Mouse (Mus musculus) heart, embryonic 10.5 days (tissue): ENCODE measurements around the gene Klrg1. TPM values are rescaled to one million over a fixed set of nuclear protein-coding genes. Genes with fewer than 3 reads are reported as not detected.

Source experiments
- DNase-seq: peaks from one replicate; pipeline ENCODE4 v3.0.0-alpha.2; 2017; ENCODE audit warnings: low spot score
- H3K27ac ChIP-seq: fragments of 300-500 bp; sonication (generic); 2 replicates; pipeline ENCODE4 v1.5.1; 2016; ENCODE audit warnings: mild to moderate bottlenecking
- H3K27me3 ChIP-seq: fragments of 300-500 bp; sonication (generic); 2 replicates; pipeline ENCODE4 v1.6.1; 2016; ENCODE audit warnings: mild to moderate bottlenecking; ENCODE audit not compliant: poor library complexity, insufficient read depth, severe bottlenecking
- H3K36me3 ChIP-seq: fragments of 300-500 bp; sonication (generic); 2 replicates; pipeline ENCODE4 v1.6.1; 2016; ENCODE audit warnings: mild to moderate bottlenecking, moderate library complexity
- H3K4me1 ChIP-seq: fragments of 300-500 bp; sonication (generic); 2 replicates; pipeline ENCODE4 v1.6.1; 2016; ENCODE audit warnings: mild to moderate bottlenecking
- H3K4me3 ChIP-seq: fragments of 300-500 bp; sonication (generic); 2 replicates; pipeline ENCODE4 v1.5.1; 2016; ENCODE audit warnings: mild to moderate bottlenecking, moderate library complexity
- H3K9me3 ChIP-seq: fragments of 300-500 bp; sonication (generic); 2 replicates; pipeline ENCODE4 v1.6.1; 2016; ENCODE audit warnings: mild to moderate bottlenecking, moderate library complexity
- WGBS: fragments of 180-500 bp; shearing (Covaris S2); methylation state at CpG from one replicate; pipeline ENCODE4 v1.1.7; 2016; 5-methylcytosine and 5-hydroxymethylcytosine counted together
- polyA plus RNA-seq: library from polyadenylated mRNA; unstranded; fragments of >200 nt; fragmentation: Nextera tagmentation; extraction: Ambion mirVana; gene quantifications from 2 replicates; pipeline ENCODE4 v1.2.1, GENCODE M21; 2016

Klrg1 gene
- polyA plus RNA-seq, 1 experiment from 2014 or later = not detected

GRCm38 (mm10) chr6:122289313-122289712 is 6.6 kb upstream of the Klrg1 start:
- 75% methylated on average over 1 of the region's 1 CpGs for WGBS
- Histone ChIP-seq H3K4me1 (0 out of 2 replicates have a peak, but pooled peaks cover 4% of the 10 kb centered on the region), H3K27ac (no peak overlapping the region), H3K27me3 (no peaks in the 10 kb centered on the region), H3K4me3 (no peak overlapping the region), H3K36me3 (no peaks in the 10 kb centered on the region), H3K9me3 (no peaks in the 10 kb centered on the region)
- DNase-seq = no peak

- no peaks in the 10 kb centered on the region for H3K36me3 ChIP-seq
- H3K4me3 ChIP-seq = no peak overlapping the region
- H3K27me3 ChIP-seq = no peaks in the 10 kb centered on the region
- DNase-seq = no peak
- H3K9me3 ChIP-seq = no peaks in the 10 kb centered on the region
- WGBS = 61% methylated on average over 1 of the region's 1 CpGs
- H3K27ac ChIP-seq = no peak overlapping the region
- H3K4me1 ChIP-seq = 0 out of 2 replicates have a peak, but pooled peaks cover 4% of the 10 kb centered on the region
Measured at GRCm38 (mm10) chr6:122288263-122288662, 5.6 kb upstream of the Klrg1 start.

- no peaks in the 10 kb centered on the region for H3K9me3 ChIP-seq
- no peak overlapping the region for H3K27ac ChIP-seq
- H3K4me1 ChIP-seq = no peaks in the 10 kb centered on the region
- H3K27me3 ChIP-seq = no peaks in the 10 kb centered on the region
- no peaks in the 10 kb centered on the region for H3K36me3 ChIP-seq
- DNase-seq = no peak
- WGBS = 48% methylated on average over 1 of the region's 1 CpGs
- no peak overlapping the region for H3K4me3 ChIP-seq
Measured at GRCm38 (mm10) chr6:122284823-122285222, 2.1 kb upstream of the Klrg1 start.

- no peaks in the 10 kb centered on the region for H3K36me3 ChIP-seq
- 79% methylated on average over 4 of the region's 4 CpGs for WGBS
- H3K9me3 ChIP-seq = no peaks in the 10 kb centered on the region
- no peak overlapping the region for H3K27ac ChIP-seq
- H3K4me1 ChIP-seq = no peaks in the 10 kb centered on the region
- DNase-seq = no peak
- no peaks in the 10 kb centered on the region for H3K27me3 ChIP-seq
- no peak overlapping the region for H3K4me3 ChIP-seq
Measured at GRCm38 (mm10) chr6:122284304-122284703, 1.6 kb upstream of the Klrg1 start.

- WGBS = 80% methylated on average over 2 of the region's 2 CpGs
- H3K36me3 ChIP-seq = no peaks in the 10 kb centered on the region
- no peak overlapping the region for H3K27ac ChIP-seq
- DNase-seq = no peak
- H3K4me1 ChIP-seq = no peaks in the 10 kb centered on the region
- H3K4me3 ChIP-seq = no peak overlapping the region
- H3K27me3 ChIP-seq = no peaks in the 10 kb centered on the region
- no peaks in the 10 kb centered on the region for H3K9me3 ChIP-seq
Measured at GRCm38 (mm10) chr6:122283429-122283828, 747 bp upstream of the Klrg1 start.

- H3K27ac ChIP-seq = no peak overlapping the region
- H3K4me3 ChIP-seq = no peak overlapping the region
- no peaks in the 10 kb centered on the region for H3K36me3 ChIP-seq
- 78% methylated on average over 7 of the region's 7 CpGs for WGBS
- H3K9me3 ChIP-seq = no peaks in the 10 kb centered on the region
- no peak for DNase-seq
- H3K27me3 ChIP-seq = no peaks in the 10 kb centered on the region
- peaks cover 8% of the 10 kb centered on the region for H3K4me1 ChIP-seq
Measured at GRCm38 (mm10) chr6:122276565-122276964, 6.1 kb downstream of the Klrg1 start.

GRCm38 (mm10) chr6:122274546-122274945 is 8.1 kb downstream of the Klrg1 start:
- H3K4me1 ChIP-seq = peaks cover 8% of the 10 kb centered on the region
- H3K4me3 ChIP-seq = no peak overlapping the region
- no peaks in the 10 kb centered on the region for H3K27me3 ChIP-seq
- no peaks in the 10 kb centered on the region for H3K9me3 ChIP-seq
- H3K36me3 ChIP-seq = no peaks in the 10 kb centered on the region
- no peak overlapping the region for H3K27ac ChIP-seq
- DNase-seq = no peak
- 9% methylated on average over 5 of the region's 5 CpGs for WGBS

- H3K9me3 ChIP-seq = no peaks in the 10 kb centered on the region
- H3K4me3 ChIP-seq = no peak overlapping the region
- H3K27me3 ChIP-seq = no peaks in the 10 kb centered on the region
- H3K36me3 ChIP-seq = no peaks in the 10 kb centered on the region
- WGBS = 77% methylated on average over 11 of the region's 11 CpGs
- peaks cover 8% of the 10 kb centered on the region for H3K4me1 ChIP-seq
- H3K27ac ChIP-seq = no peak overlapping the region
- DNase-seq = no peak
Measured at GRCm38 (mm10) chr6:122270152-122270551, 12.5 kb downstream of the Klrg1 start.

- no peak for DNase-seq
- peaks cover under 1% of the 10 kb centered on the region; the same call in 1 of the 2 replicates for H3K4me1 ChIP-seq
- no peaks in the 10 kb centered on the region for H3K27me3 ChIP-seq
- WGBS = 85% methylated on average over 4 of the region's 4 CpGs
- H3K27ac ChIP-seq = no peak overlapping the region
- H3K36me3 ChIP-seq = no peaks in the 10 kb centered on the region
- H3K4me3 ChIP-seq = no peak overlapping the region
- H3K9me3 ChIP-seq = no peaks in the 10 kb centered on the region
Measured at GRCm38 (mm10) chr6:122269170-122269569, 13.5 kb downstream of the Klrg1 start.

GRCm38 (mm10) chr6:122268561-122268960 is 14.1 kb downstream of the Klrg1 start:
- WGBS = 64% methylated on average over 3 of the region's 3 CpGs
- DNase-seq = no peak
- Histone ChIP-seq H3K27ac (no peak overlapping the region), H3K27me3 (no peaks in the 10 kb centered on the region), H3K4me3 (no peak overlapping the region), H3K4me1 (no peaks in the 10 kb centered on the region), H3K36me3 (no peaks in the 10 kb centered on the region), H3K9me3 (no peaks in the 10 kb centered on the region)

GRCm38 (mm10) chr6:122262543-122262942 is 20.1 kb downstream of the Klrg1 start:
- Histone ChIP-seq H3K4me3 (no peak overlapping the region), H3K9me3 (no peaks in the 10 kb centered on the region), H3K27ac (no peak overlapping the region), H3K27me3 (peaks cover 9% of the 10 kb centered on the region; the same call in 1 of the 2 replicates), H3K36me3 (no peaks in the 10 kb centered on the region), H3K4me1 (0 out of 2 replicates have a peak, but pooled peaks cover 3% of the 10 kb centered on the region)
- DNase-seq = no peak
- 88% methylated on average over 8 of the region's 8 CpGs for WGBS

- DNase-seq = no peak
- no peaks in the 10 kb centered on the region for H3K9me3 ChIP-seq
- no peak overlapping the region for H3K4me3 ChIP-seq
- no peaks in the 10 kb centered on the region for H3K27me3 ChIP-seq
- H3K27ac ChIP-seq = no peak overlapping the region
- no peaks in the 10 kb centered on the region for H3K36me3 ChIP-seq
- H3K4me1 ChIP-seq = no peaks in the 10 kb centered on the region
- WGBS = 62% methylated on average over 1 of the region's 1 CpGs
Measured at GRCm38 (mm10) chr6:122252146-122252545, 30.5 kb downstream of the Klrg1 start.

- H3K4me1 ChIP-seq = no peaks in the 10 kb centered on the region
- no peak overlapping the region for H3K27ac ChIP-seq
- H3K4me3 ChIP-seq = no peak overlapping the region
- WGBS = 60% methylated on average over 4 of the region's 4 CpGs
- no peak for DNase-seq
- H3K36me3 ChIP-seq = no peaks in the 10 kb centered on the region
- no peaks in the 10 kb centered on the region for H3K27me3 ChIP-seq
- no peaks in the 10 kb centered on the region for H3K9me3 ChIP-seq
Measured at GRCm38 (mm10) chr6:122250033-122250432, 32.6 kb downstream of the Klrg1 start.
